Mouse (Mus musculus): ENCODE measurements around the gene Ctss. TPM values are rescaled to one million over a fixed set of nuclear protein-coding genes. Genes with fewer than 3 reads are reported as not detected.

Ctss gene
- polyA plus RNA-seq, 1 experiment from 2014 or later = 10.2 TPM

GRCm38 (mm10) chr3:95588604-95589086 is 62.1 kb downstream of the Ctss start, which contains the start of gene Golph3l:
Gene Golph3l (plus strand): TSS chr3:95588934.
- Histone ChIP-seq H3K4me1 (ENCODE audit: control insufficient read depth, insufficient read depth, low read length) (peaks cover 2% of the 10 kb centered on the region; the same call in 1 of the 2 replicates), H3K9me3 (ENCODE audit: control insufficient read depth, low read length) (no peaks in the 10 kb centered on the region), H3K9ac (ENCODE audit: low read length) (peak within 1 kb of the TSS; percentile 81), H3K4me3 (ENCODE audit: low read depth, low read length) (peak within 1 kb of the TSS; percentile 75), H3K36me3 (ENCODE audit: control insufficient read depth, insufficient read depth, low read length) (no peaks in the 10 kb centered on the region), H3K4me2 (peak within 1 kb of the TSS; percentile 64), H3K27ac (ENCODE audit: low read depth, low read length) (peak within 1 kb of the TSS; percentile 14; the same call in 1 of the 2 replicates), H3K27me3 (ENCODE audit: control insufficient read depth, insufficient read depth, low read length) (no peaks in the 10 kb centered on the region)
- WGBS = under 1% methylated on average over 12 of the region's 12 CpGs
- ATAC-seq (ENCODE audit: low FRiP score) (peak; percentile 100), DNase-seq (ENCODE audit: low spot score, missing footprints) (peak; percentile 97)

- Histone ChIP-seq H3K4me2 (no peak overlapping the region), H3K36me3 (ENCODE audit: control insufficient read depth, insufficient read depth, low read length) (no peaks in the 10 kb centered on the region), H3K9ac (ENCODE audit: low read length) (no peak overlapping the region), H3K27ac (ENCODE audit: low read depth, low read length) (no peak overlapping the region), H3K9me3 (ENCODE audit: control insufficient read depth, low read length) (no peaks in the 10 kb centered on the region), H3K4me1 (ENCODE audit: control insufficient read depth, insufficient read depth, low read length) (no peaks in the 10 kb centered on the region), H3K27me3 (ENCODE audit: control insufficient read depth, insufficient read depth, low read length) (no peaks in the 10 kb centered on the region), H3K4me3 (ENCODE audit: low read depth, low read length) (no peak overlapping the region)
- ATAC-seq (ENCODE audit: low FRiP score) (no peak), DNase-seq (ENCODE audit: low spot score, missing footprints) (no peak)
Measured at GRCm38 (mm10) chr3:95598734-95599133, 72.1 kb downstream of the Ctss start.

GRCm38 (mm10) chr3:95601287-95601686 is 74.7 kb downstream of the Ctss start:
- no peaks in the 10 kb centered on the region for H3K36me3 ChIP-seq (ENCODE audit: control insufficient read depth, insufficient read depth, low read length)
- ATAC-seq (ENCODE audit: low FRiP score) (no peak), DNase-seq (ENCODE audit: low spot score, missing footprints) (no peak)
- no peaks in the 10 kb centered on the region for H3K4me1 ChIP-seq (ENCODE audit: control insufficient read depth, insufficient read depth, low read length)
- no peaks in the 10 kb centered on the region for H3K9me3 ChIP-seq (ENCODE audit: control insufficient read depth, low read length)
- WGBS = 91% methylated on average over 3 of the region's 3 CpGs
- no peak overlapping the region for H3K9ac ChIP-seq (ENCODE audit: low read length)
- no peak overlapping the region for H3K27ac ChIP-seq (ENCODE audit: low read depth, low read length)
- no peak overlapping the region for H3K4me2 ChIP-seq
- no peaks in the 10 kb centered on the region for H3K27me3 ChIP-seq (ENCODE audit: control insufficient read depth, insufficient read depth, low read length)
- H3K4me3 ChIP-seq (ENCODE audit: low read depth, low read length) = no peak overlapping the region

Other genes with a start within 250 kb of the Ctss start
- 38.8 and 43.3 TPM in 2 replicates for gene Mindy1, start 245.4 kb upstream of the Ctss start, polyA plus RNA-seq (2014; fragmentation: Nextera tagmentation; extraction: Ambion mirVana)
- gene Prune1, start 244.7 kb upstream of the Ctss start, polyA plus RNA-seq (2014; fragmentation: Nextera tagmentation; extraction: Ambion mirVana) = 28.0 and 29.7 TPM in 2 replicates
- 0.87 and 1.3 TPM in 2 replicates for gene Anxa9, start 219.6 kb upstream of the Ctss start, polyA plus RNA-seq (2014; fragmentation: Nextera tagmentation; extraction: Ambion mirVana)
- gene Cers2, start 212.0 kb upstream of the Ctss start, polyA plus RNA-seq (2014; fragmentation: Nextera tagmentation; extraction: Ambion mirVana) = 94.1 and 97.1 TPM in 2 replicates
- 60.9 and 69.3 TPM in 2 replicates for gene Setdb1, start 169.6 kb upstream of the Ctss start, polyA plus RNA-seq (2014; fragmentation: Nextera tagmentation; extraction: Ambion mirVana)
- not detected in 2 replicates for gene 4930558C23Rik, start 123.9 kb upstream of the Ctss start, polyA plus RNA-seq (2014; fragmentation: Nextera tagmentation; extraction: Ambion mirVana)
- 26.2 and 27.0 TPM in 2 replicates for gene Arnt, start 92.4 kb upstream of the Ctss start, polyA plus RNA-seq (2014; fragmentation: Nextera tagmentation; extraction: Ambion mirVana)
- 6.7 and 8.0 TPM in 2 replicates for gene Ctsk, start 27.5 kb upstream of the Ctss start, polyA plus RNA-seq (2014; fragmentation: Nextera tagmentation; extraction: Ambion mirVana)
- gene Hormad1, start 32.9 kb downstream of the Ctss start, polyA plus RNA-seq (2014; fragmentation: Nextera tagmentation; extraction: Ambion mirVana) = not detected in 2 replicates
- gene Golph3l, start 62.1 kb downstream of the Ctss start, polyA plus RNA-seq (2014; fragmentation: Nextera tagmentation; extraction: Ambion mirVana) = 41.8 and 45.1 TPM in 2 replicates
- gene Ensa, start 98.2 kb downstream of the Ctss start, polyA plus RNA-seq (2014; fragmentation: Nextera tagmentation; extraction: Ambion mirVana) = 88.1 and 93.2 TPM in 2 replicates
- 74.1 and 79.9 TPM in 2 replicates for gene Mcl1, start 132.0 kb downstream of the Ctss start, polyA plus RNA-seq (2014; fragmentation: Nextera tagmentation; extraction: Ambion mirVana)
- gene Adamtsl4, start 161.1 kb downstream of the Ctss start, polyA plus RNA-seq (2014; fragmentation: Nextera tagmentation; extraction: Ambion mirVana) = 0.28 and 0.52 TPM in 2 replicates
- 15.4 and 18.0 TPM in 2 replicates for gene Ecm1, start 212.8 kb downstream of the Ctss start, polyA plus RNA-seq (2014; fragmentation: Nextera tagmentation; extraction: Ambion mirVana)
- 47.9 and 49.6 TPM in 2 replicates for gene Tars2, start 233.4 kb downstream of the Ctss start, polyA plus RNA-seq (2014; fragmentation: Nextera tagmentation; extraction: Ambion mirVana)